Mouse (Mus musculus): ENCODE data around the gene Ablim1.

The Ablim1 gene

DNA sequence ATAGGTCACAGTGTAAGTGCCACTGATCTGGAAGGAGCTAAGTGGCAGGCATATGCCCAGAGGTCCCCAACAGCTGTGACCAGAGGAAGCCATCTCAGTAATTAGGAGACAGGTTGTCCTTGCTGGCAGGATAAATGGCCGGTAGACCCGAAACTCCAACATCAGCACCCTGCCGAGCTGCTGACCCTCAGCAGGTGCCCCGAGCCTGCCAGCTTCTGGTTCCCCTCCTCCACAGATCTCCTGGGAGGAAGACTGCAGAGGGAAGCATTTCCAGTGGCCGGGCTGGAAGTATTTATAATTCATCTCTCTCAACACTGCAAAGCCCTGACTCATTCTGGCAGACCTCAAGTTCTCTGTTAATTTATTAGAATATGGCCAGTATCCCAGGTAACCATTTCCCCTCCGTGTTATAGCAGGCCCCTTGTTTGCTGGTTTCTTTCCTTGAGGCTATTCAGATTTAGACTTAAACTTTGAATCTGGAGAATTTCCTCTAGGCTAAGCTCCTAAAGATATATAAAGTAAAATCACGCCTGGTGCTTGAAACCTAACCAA lies 93.0 kb downstream of the Ablim1 start:
- no peak for DNase-seq (ENCODE audit: low spot score in 2 of 2)

DNA sequence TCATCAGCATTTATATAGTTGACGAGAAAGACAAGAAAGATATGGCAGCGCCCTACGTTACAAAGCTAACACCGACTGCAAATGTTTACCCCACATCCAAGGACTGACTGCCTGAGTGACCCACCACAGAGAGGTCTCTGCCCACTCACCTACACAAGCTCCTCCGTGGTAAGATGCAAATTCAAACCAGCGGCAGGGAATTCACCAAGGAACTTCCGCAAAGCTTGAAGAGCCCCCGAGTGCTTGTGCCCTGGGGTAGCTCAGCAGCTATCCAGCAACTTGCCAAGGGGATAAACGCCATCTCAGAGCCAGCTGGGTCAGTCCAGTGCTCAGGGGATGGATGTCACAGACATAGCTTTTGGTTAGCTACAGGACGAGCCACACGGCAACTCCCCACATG lies 95.0 kb downstream of the Ablim1 start:
- no peak for DNase-seq (ENCODE audit: low spot score in 2 of 2)

DNA sequence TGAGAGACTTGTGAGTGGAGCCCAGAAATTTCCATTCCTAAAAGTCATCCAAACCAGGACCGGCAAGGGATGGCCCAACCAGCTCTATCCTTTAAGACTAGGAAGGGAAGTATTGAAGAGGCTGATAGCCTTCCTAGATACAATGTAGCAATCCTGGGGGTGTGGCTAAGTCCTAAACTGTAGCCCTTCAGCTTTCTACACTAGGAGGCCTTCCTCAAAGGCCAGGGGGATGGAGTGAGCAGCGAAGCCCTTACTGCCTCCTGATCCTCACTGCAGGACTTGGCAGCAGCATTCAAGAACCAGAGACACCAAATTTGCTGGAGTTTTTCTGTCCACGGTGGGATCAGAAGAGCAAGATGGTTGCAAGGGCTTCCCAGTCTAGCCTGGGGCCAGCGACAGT lies 97.6 kb downstream of the Ablim1 start:
- no peak for DNase-seq (ENCODE audit: low spot score in 2 of 2)

DNA sequence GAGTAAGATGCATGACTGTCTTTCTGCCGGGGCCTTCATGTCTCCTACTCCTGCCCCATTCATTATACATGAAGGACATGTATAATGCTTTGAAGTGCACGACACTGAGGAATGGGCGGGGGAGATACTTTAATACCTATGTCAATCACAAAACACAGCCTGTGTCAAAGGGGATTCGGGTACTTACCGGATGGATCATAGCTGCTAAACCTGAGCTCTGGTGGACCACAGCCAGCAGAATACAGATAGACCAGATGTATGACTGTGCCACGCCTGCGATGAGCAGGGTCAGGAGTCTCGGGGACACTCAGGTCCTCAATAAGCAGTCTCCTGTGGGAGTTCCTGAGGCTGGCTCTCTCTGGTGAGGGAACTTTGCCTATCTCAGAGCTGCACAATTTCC lies 99.2 kb downstream of the Ablim1 start:
- DNase-seq (ENCODE audit: low spot score in 2 of 2), result no peak

DNA sequence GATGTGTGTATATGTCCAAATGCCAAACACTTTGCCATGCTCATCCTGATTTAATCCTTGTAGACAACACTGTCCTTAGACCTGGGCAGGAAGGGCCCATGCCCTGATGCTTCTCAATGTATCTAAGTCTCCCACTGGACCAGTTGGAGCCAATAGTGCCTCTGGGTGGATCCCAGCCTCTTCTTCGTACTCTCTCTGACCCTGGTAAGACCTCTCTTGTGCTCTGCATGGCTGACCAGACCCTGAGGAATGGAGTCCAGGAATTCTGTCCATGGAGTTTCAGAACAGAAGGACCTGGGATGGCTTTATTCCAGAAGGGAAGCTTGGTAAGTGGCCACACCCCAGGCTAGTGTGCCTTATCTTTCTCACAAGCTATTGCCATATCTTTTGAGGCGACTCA lies 102.3 kb downstream of the Ablim1 start:
- DNase-seq (ENCODE audit: low spot score in 2 of 2), result no peak

DNA sequence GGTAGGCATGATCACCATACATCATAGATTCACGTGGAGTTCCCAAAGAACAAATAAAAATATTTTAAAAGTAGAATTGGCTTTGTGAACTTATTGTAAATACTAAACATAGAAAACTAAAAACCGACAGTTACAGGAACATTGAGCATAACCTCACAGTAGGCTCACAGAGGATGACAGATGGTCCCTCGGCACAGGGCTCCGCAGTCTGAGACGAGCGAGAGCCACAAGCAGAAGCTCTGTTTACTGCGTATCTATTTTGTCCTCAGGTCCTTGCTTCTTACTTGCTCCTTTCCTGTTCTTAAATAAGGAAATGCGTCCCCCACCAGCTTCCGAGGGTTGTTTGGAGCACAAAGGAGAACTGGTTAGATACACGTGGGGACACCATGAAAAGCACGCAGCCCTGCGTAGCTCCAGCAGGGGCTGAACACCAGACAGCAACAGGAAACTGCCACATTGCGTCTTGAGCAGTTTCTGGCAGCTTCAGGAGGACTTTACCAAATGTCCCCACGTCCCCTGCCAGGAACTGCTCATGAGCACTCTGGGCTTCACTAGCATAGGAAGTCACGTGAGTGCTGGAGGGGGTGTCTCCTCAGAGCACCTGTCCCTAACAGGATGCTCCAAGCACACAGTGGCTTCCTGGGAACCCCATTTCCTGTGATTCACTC lies 103.1 kb downstream of the Ablim1 start:
- DNase-seq (ENCODE audit: low spot score in 2 of 2), result no peak

DNA sequence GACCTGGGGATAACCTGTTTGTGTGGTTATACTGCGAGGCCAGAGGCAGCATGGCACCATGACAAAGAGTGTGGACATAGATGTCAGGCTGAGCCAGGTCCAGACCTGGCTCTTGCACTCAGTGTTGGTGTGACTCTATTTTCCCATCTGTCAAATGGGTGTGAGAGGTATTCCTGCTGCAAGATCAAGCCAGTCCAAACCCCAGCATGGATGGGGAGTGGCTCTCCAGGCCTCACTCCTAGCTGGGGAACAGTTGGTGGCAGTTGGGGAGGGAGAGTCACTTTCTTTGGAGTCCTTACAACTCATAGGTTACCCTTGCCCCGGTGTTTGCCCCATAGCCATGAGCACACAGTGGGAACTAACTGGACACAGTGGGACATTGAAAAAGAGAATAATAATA lies 103.8 kb downstream of the Ablim1 start:
- DNase-seq (ENCODE audit: low spot score in 2 of 2), result no peak

DNA sequence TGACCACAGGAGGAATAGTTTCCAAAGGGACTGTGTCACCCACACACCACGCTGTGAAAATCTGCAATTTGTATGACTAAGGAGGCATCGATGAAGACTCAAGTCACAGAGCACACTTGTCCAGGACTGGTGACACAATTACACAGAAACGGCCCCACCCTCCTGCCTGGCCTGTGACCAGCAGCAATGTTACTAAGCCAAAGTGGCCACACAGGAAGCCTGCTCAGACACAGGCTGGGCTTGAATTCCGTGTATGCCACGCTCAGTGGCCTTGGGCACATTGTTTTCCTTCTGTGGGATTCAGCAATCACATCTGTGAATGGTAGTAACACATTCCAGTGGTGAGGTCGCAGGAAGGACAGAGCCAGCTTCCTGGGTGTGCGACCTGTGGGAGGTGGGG lies 110.6 kb downstream of the Ablim1 start:
- no peak for DNase-seq (ENCODE audit: low spot score in 2 of 2)

DNA sequence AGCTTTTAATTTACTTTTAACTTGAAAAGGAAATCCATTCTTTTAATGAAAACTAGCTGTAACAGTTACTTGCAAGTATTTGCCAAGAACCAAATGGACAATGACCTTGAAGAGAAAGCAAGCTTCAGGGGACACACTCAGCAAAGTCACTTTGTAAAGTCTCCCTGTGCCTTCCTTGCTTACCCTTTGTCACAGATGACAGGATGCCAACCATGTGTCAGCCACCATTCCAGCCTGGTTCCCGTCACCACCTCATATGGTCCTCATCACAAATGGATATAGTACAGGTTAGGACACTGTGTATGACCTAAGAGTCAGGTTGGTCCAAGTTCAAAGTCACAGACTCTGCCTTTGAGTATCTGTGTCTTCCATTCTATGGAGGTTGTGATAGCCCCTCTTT lies 112.2 kb downstream of the Ablim1 start:
- no peak for DNase-seq (ENCODE audit: low spot score in 2 of 2)

DNA sequence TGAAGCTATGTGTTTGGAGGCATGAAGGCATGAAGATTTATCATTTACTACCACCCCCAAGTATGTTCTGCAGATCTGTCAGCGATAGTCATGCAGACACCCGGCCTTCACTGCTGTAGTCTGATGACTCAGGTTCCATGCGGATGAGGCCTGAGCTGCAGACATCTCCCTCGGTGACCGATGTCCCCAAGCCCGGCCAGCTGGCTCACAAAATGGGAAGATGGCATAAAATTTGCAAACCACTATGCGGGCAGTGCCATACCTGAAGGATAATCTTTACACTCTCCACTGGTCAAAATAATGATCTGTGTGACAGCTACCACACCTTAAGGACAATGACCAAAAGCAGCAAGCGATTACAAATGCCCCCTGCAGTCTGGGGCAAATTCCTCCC lies 113.6 kb downstream of the Ablim1 start:
- no peak for DNase-seq (ENCODE audit: low spot score in 2 of 2)

DNA sequence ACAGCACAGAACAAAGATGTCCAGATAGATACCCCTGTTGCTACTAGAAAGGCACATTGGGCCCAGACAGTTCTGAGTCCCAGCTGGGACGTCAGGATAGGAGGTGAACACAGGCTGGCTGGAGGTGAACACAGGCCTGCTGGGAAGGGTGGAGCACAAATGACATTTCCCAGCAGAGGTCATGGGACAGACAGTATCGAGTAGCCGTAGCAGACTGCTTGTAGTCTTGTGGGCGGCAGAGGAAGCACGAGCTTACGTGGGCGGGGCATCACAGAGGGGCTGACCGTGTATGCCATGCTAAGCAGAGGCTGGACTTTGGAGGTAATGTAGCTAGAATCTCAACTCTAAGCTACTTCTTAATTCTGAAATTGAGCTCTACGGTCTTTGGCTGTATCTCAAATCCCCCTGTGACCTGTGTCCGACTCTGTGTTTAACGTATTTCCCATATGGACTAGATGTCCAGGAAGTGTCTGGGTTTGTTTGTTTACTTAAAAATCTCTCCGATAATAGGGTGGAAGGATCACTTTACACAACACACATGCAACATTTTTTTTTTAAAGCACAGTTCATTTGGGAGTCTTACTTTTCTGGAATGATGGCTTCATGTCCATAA lies 114.1 kb downstream of the Ablim1 start:
- no peak for DNase-seq (ENCODE audit: low spot score in 2 of 2)

DNA sequence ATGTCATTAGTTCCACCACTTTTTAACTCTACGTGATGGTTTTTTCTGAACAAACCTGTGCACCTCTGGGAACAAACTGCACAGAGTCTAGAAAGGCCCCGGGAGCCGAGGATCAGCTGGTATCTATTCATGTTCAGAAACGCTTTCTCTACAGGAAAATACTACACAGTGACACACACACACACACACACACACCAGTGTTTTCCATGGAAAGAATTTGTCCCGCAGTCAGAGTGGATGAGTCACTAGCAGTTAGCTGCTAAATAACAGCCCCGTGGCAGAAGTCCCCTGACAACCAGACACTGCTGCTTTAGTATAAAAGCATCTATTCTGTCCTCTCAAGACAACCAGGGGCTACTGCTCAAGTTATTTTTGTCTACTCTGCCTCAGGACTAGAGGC lies 115.4 kb downstream of the Ablim1 start:
- no peak for DNase-seq (ENCODE audit: low spot score in 2 of 2)

DNA sequence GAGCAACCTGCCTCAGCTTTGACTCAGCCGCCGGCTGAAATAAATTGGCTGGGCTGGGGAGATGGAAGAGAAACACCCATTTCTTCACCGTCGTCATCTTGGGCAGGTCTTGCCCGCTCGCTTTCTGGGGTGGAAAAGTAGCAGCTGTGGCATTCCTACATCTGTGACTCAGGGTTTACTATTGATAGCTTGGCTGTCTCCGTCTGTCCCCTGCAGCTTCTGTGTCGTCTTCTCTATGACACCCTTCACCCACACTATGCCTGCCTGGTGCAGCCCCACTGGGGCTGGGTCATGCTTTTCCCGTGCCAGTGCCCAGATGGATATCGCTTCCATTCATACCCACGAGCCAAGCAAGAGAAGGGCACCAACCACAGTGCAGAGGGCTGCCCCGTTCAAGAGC lies 116.2 kb downstream of the Ablim1 start:
- no peak for DNase-seq (ENCODE audit: low spot score in 2 of 2)

DNA sequence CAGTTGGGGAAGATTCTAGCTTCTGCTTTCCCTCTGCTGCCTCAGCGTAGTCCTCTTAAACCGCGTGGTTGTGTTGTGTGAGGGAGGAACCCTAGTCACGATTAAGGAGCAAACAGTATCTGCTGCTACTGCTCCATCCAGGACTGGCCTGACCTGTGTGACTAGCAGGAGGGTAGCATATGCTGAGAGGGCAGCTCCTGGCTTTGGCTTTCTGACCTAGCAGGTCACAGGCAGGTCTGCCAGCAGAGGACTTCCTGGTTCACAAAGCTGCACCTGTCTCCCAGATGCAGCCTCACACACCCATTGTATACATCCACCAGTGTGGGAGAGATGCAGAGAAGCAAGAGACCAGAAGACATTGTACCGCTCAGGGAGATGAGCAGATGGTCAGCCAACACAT lies 116.7 kb downstream of the Ablim1 start:
- no peak for DNase-seq (ENCODE audit: low spot score in 2 of 2)

DNA sequence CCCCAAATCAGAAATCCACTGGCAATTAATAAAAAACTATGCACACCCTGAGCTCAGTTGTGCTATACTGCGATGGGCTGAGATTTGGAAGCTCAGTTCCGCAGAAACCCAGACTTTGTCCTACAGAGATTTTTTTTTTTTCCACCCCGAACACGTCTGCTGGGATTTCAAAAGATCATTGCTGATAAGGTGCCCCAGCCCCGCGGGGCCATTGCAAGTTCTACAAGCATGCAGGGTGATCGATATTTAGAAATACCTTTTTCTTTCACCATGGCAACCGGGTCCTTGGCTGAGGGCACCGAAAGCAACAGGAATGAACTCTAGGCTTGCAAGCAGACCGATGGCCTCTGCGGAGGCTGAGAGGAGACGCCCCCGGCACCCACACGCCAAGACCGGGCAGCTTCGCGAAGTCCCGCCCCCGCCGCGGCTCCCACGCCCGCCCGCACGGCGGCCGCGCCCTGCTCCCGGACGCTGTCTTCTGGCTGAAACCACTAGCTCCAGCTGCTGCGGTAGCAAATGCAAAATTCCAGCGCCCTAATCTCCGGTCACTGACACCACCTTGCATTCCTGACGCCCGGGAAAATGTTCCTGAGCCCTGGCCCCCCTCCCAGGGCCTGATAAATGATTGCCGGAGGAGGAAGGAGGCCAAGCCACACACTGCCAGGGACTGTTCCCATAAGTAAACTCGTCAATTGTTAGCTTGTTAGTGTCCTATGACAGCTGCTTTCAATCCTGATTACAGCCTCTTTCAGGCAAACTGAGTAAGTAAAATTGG lies 117.5 kb downstream of the Ablim1 start:
- peak; percentile 72 to 73 for DNase-seq (ENCODE audit: low spot score in 2 of 2)

DNA sequence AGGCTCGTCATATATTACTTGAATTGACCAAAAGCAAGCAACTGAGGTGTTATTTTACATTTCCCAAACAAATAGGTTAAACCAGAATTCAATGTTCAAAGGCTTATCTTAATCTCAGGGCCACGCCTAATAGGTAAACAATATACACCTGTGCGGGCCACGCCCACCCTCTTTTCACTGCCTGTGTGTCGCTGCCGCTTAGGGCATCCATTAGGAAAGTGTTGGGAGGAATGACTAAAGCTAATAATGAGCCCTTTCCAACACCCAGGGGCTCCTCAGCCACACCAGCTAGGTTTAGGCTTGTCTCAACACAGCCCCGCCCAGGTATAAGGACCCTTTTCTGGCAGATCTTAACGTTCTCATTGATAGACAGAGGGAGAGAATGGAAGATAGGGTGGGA lies 118.1 kb downstream of the Ablim1 start:
- DNase-seq (ENCODE audit: low spot score in 2 of 2), result no peak

DNA sequence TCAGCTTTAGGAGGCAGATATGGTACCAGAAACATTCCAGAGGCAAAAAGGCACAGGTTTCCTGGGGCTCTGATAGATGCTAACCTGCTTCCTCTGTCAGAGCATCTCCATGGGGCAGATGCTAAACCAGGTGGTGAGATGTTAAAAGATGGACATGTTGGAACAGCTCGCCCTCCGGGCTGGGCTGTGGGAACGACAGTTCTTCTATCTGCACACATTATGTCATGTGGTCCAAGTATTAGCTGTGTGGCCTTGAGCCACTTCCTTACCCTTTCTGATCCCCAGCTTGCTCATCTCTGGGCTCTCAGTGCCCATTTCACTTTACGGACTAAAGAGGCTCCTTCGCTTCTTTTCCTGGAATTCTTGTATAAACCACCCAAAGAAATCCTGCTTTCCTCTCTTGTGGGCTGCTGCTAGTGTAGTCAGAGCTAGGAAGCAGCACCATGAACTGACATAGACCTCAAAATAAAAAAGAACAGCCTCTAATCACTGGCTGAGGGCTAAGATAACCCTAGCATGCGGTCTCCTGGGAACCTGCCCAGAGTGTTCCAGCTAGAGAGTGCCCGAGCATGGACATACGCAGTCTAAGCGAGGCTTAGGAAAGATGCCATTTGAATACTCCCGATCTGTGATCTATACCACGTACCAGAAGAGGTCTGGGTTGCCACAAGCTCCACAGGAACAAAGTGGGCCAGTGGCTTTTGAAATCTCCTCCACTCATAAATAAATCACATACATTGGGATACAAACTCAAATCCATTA lies 119.4 kb downstream of the Ablim1 start:
- no peak for DNase-seq (ENCODE audit: low spot score in 2 of 2)

DNA sequence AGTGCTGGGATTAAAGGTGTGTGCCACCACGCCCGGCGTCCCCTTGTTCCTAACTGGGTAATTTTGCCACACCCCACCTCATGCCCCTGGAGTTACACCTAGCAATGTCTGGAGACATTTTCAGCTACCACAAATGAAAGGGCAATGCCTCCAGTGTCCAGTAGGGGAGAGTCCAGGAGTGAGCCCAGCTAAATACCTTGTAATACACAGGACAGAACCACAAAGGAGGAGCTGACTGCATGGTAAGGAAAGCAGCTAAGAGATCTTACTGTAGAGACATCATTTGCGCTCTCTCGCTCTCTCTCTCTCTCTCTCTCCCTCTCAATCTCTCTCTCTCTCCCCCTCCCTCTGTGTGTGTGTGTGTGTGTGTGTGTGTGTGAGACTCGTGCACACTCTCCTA lies 120.8 kb downstream of the Ablim1 start:
- DNase-seq (ENCODE audit: low spot score in 2 of 2), result no peak

DNA sequence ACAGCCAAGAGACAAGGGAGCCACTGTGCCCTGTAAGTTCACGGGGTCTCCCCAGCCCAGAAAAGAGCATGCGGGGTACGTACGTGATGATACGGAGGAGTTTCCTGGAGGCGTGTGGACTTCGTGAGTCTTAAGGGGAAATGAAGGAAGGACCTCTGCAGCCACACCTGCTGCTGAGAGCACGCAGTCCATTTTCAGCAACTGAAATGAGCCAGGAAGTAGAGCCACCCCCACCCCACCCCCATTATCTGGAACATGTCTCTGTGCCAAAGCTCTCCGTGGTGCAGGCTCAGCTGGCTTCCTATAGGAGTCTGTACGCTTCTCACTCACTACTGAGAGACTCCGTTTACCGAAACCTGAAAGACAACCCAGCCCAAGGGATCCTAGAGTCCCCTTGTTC lies 121.3 kb downstream of the Ablim1 start:
- DNase-seq (ENCODE audit: low spot score in 2 of 2), result no peak

DNA sequence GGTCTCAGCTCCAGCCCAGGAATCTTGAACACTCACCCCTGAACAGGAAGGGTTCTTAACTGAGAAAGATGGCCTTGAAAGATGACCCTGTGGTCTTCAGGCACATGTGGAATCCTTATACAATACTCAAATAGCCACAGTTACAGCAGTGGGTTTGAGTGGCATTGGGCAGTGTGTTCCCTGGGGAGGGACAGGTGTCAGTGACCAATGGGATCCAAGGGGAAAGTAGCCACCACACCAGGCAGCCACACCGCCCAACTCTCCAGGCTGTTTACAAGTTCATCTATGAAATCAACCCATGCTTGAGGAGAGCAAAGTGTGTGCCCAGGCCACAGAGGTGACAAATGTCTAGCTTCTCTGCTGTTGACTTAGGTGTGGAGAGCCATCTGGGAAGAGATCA lies 123.6 kb downstream of the Ablim1 start:
- no peak for DNase-seq (ENCODE audit: low spot score in 2 of 2)

DNA sequence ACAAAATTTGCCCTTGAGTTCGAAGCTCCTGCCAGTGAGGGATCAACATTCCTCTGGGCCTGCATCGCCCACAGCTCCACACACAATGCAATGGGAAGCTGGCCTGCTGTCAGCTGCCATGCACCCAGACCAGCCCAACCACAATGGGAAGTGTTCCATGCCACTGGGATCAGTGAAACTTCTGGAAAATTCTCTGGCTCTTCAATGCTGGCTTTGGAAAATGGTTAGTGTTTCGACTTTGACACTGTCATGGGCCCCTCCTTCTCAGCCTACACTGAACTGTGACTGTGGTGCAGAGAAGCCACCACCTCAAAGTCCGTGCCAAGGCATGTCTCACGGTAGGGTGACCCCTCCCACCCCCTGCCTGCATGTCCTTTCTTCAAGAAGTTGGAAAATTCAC lies 125.3 kb downstream of the Ablim1 start:
- no peak for DNase-seq (ENCODE audit: low spot score in 2 of 2)

DNA sequence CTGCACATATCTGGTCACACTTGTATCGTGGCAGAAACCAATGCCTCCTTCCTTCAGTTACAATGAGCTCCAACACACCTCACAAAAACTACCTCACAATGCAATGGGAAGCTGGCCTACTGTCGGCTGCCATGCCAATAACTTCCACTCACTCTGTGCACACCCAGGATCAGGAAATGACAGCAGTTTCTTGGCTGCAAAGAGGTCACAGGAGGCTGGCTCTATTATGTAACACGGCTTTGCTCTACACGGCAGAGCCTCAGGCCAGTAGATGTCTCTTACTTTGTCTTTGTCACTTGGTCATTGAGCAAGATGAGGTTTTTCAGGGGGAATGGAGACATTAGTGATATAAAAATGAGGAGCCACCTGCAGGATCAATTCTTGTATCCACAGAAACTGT lies 126.2 kb downstream of the Ablim1 start:
- no peak for DNase-seq (ENCODE audit: low spot score in 2 of 2)
